Mouse (Mus musculus): ENCODE results near the gene Gm14214. TPM values are rescaled to one million over a fixed set of nuclear protein-coding genes. Genes with fewer than 3 reads are reported as not detected.

Gene Gm14214
- not detected in 2 replicates for polyA plus RNA-seq (2015; fragmentation: Nextera tagmentation; extraction: Ambion mirVana)

GRCm38 (mm10) chr2:154769930-154770329 lies at the start of gene Gm14214:
TSS of gene Gm14214 (minus strand) at chr2:154770030.

GRCm38 (mm10) chr2:154790656-154791483 lies 21.0 kb upstream of the Gm14214 start, which contains the start of the genes Raly and a:
TSS of gene Raly (plus strand) at chr2:154791096.
TSS of gene a (plus strand) at chr2:154791402.

Other genes starting within 250 kb of the Gm14214 start
- gene 1700003F12Rik, start 222.9 kb downstream of the Gm14214 start, polyA plus RNA-seq (2015; fragmentation: Nextera tagmentation; extraction: Ambion mirVana), result 5.6 and 5.7 TPM in 2 replicates
- gene Actl10, start 218.3 kb downstream of the Gm14214 start, polyA plus RNA-seq (2015; fragmentation: Nextera tagmentation; extraction: Ambion mirVana), result 0.15 and 0.17 TPM in 2 replicates
- gene Necab3, start 211.1 kb downstream of the Gm14214 start, polyA plus RNA-seq (2015; fragmentation: Nextera tagmentation; extraction: Ambion mirVana), result 21.1 and 24.0 TPM in 2 replicates
- gene E2f1, start 200.1 kb downstream of the Gm14214 start, polyA plus RNA-seq (2015; fragmentation: Nextera tagmentation; extraction: Ambion mirVana), result 3.9 and 5.0 TPM in 2 replicates
- gene Pxmp4, start 166.3 kb downstream of the Gm14214 start, polyA plus RNA-seq (2015; fragmentation: Nextera tagmentation; extraction: Ambion mirVana), result 25.3 and 25.4 TPM in 2 replicates
- gene Zfp341, start 156.7 kb downstream of the Gm14214 start, polyA plus RNA-seq (2015; fragmentation: Nextera tagmentation; extraction: Ambion mirVana), result 1.8 and 2.4 TPM in 2 replicates
- gene 4930519P11Rik, start 156.6 kb downstream of the Gm14214 start, polyA plus RNA-seq (2015; fragmentation: Nextera tagmentation; extraction: Ambion mirVana), result 0.80 TPM in 1 of 2 replicates, not detected in the other
- gene Chmp4b, start 118.3 kb downstream of the Gm14214 start, polyA plus RNA-seq (2015; fragmentation: Nextera tagmentation; extraction: Ambion mirVana), result 42.5 and 47.9 TPM in 2 replicates
- gene Raly, start 21.1 kb upstream of the Gm14214 start, polyA plus RNA-seq (2015; fragmentation: Nextera tagmentation; extraction: Ambion mirVana), result 19.6 and 20.1 TPM in 2 replicates
- gene a, start 21.4 kb upstream of the Gm14214 start, polyA plus RNA-seq (2015; fragmentation: Nextera tagmentation; extraction: Ambion mirVana), result 0.51 and 0.57 TPM in 2 replicates
- 77.3 and 83.2 TPM in 2 replicates for gene Eif2s2, start 122.9 kb upstream of the Gm14214 start, polyA plus RNA-seq (2015; fragmentation: Nextera tagmentation; extraction: Ambion mirVana)
- 0.09 TPM in 1 of 2 replicates, not detected in the other for gene Gm14226, start 248.2 kb upstream of the Gm14214 start, polyA plus RNA-seq (2015; fragmentation: Nextera tagmentation; extraction: Ambion mirVana)